Mouse (Mus musculus): ENCODE measurements around the gene Cabp1.

Cabp1 gene

DNA sequence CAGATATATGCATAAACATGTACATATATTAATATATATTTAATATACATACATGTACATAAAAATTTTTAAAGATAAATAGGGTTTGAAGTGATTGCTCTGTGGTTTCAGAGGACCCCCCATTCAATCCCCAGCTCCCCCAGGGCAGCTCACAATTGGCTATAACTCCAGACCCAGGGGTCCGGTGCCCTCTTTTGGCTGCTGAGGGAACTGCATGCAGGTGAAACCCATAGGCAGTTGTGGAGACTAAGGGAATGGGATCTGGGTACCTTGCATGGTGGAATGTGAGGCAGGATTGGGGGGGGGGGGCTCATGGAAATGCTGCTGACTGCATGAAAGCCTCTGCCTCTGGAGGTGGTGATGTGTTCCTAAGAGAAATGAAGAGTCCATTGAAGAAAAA, 16.2 kb upstream of the Cabp1 start:
- DNase-seq (ENCODE audit: low read depth in 2 of 2, low spot score in 2 of 2) = peak; percentile 37 to 58

DNA sequence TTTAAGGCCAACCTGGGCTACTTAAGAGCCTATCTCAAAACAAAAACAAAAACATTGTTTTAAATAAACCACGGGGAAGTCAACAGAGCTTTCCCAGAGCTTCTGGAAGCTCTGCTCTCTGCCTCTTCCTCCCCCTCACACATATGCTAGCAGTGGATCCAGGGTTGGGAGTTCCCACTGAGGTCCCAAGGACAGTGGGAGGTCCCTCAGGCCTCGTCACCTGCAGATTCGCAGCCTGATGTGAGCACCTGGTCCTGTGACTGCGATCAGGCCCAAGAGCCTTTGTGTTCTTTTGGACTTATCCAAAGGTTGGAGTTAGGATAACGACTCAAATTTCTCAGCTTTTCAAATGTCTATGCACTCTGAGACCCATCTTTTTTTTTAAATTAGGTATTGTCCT, 14.4 kb upstream of the Cabp1 start:
- no peak for DNase-seq (ENCODE audit: low read depth in 2 of 2, low spot score in 2 of 2)

DNA sequence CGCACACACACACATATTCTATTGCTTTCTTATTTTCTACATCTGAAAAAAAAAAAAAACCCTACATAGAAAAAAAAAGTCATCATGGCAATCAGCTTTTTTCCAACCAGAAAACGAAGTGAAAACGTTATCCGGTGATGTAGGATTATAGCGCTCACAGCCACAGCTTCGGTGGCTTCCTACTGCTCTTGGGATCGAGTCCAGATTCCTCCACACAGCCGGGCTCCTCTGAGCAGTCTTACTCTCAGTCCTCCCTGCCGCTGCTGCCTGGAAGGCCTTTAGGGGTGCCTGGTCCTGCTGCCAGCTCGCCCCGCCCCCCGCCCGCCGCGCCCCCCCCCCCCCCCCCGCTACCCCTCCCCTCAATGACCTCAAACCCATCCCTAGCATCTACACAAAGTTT, 13.7 kb upstream of the Cabp1 start:
- DNase-seq (ENCODE audit: low read depth in 2 of 2, low spot score in 2 of 2) = no peak

DNA sequence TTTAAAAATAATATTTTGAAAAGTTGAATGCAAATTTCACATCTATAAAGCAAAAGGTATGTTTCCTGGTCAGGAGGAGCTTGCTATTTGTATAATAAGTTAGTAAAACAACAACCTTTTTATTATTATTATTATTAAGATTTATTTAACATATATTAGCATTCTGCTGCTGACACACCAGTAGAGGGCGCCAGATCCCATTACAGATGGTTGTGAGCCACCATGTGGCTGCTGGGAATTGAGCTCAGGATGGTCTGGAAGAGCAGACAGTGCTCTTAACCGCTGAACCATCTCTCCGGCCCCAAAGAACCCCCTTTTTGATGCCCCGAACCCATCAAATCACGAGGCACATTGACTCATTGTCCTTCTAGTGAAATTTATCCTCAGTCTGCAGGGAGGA, 13.1 kb upstream of the Cabp1 start:
- no peak for DNase-seq (ENCODE audit: low read depth in 2 of 2, low spot score in 2 of 2)

DNA sequence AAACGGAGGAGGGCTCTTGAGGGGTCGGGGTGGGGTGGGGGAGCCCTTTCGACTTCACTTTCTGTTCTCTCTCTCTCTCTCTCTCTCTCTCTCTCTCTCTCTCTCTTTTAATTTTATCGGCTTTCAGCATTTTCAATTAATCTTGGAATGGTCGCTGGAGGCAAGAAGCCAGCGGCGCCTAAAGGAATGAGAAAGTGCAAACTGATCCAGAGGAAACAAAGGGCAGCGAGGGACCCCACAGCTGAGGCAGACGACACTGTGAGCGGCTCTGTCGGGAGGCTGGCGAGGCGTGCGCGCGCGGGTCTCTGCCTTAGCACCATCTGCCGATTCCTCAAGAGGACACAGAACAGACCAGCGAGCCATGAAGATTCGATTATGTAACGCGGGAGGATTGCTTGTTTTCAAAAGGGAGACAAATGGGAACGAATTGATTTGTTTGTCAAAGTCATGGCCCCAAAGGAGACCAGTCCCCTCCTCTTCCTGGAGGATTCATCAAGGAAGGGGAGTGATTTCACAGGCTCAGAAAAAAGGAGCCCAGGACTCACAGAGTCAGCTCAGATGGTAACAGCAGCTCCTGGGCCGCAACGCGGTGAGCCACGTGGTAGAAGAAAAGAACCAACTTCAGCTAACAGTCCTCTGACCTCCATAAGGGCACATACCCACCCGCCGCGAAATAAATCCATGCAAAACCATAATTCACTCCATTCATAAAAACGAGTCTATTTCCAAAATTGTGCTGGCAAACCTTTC, 10.6 kb upstream of the Cabp1 start:
- no peak for DNase-seq (ENCODE audit: low read depth in 2 of 2, low spot score in 2 of 2)

DNA sequence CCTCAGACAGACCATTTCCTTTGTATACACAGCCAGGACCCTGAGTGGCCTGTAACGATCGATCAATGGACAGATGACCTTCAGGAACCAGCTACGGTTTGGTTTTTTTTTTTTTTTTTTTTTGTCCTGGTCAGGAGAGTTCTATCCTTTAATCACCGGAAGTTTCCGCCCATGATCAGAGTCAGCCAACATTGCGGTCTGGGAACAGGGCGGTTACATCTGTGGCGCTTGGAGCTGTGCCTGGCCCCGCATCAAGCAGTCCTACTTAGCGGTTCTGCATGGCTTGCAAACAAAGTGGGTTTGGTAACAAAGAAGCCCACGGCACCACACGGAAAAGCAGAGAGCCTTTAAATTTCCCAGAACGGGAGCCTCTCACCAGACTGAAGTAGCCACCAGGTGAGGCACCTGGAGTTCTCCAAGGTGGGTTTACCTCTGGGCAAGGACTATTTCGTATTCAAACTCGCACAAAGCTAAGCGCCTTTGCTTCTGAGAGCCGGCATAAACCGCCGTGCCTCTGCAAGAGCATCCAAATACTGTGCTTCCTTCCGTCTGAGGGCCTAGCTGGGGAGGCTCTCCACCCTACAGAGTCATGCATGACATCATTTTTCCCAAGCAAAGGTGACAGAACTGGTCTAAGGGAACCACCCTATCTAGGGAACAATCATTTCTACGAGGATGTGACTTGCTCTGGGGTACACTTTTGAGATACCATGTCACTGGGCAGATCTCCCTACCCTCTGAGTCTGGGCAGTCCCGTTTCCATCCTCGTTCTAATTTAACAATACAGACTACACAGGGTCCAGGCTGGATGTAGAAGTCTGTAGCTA, 9.8 kb upstream of the Cabp1 start:
- DNase-seq (ENCODE audit: low read depth in 2 of 2, low spot score in 2 of 2) = no peak

DNA sequence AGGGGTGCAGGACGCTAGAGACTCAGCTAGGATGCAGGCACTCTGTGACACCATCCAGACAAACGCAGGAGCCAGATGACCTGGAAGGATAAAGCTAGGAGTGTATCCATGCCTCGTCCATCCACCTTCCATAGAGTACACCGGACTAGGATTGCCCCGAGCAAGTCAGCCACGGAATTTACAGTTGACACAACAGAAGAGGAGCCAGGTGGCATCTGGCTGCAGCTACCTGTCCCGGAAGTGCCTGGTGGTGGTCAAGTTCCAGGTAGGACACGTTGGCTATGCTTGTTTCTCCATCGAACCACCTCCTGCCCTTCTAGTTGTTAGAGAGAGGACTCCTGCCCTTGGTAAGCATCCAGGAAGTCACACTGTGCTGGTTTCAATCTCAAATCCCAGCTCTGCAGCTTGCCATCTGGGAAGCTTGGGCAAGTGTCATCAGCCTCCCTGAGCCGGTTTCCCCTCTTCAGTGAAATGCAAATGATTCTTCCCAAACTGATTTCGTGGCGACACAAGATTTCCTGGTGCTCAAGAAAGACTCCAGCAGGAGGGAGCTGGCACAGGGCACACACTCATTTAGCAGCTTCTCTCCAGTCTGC, 543 bp upstream of the Cabp1 start:
- no peak for DNase-seq (ENCODE audit: low read depth in 2 of 2, low spot score in 2 of 2)

DNA sequence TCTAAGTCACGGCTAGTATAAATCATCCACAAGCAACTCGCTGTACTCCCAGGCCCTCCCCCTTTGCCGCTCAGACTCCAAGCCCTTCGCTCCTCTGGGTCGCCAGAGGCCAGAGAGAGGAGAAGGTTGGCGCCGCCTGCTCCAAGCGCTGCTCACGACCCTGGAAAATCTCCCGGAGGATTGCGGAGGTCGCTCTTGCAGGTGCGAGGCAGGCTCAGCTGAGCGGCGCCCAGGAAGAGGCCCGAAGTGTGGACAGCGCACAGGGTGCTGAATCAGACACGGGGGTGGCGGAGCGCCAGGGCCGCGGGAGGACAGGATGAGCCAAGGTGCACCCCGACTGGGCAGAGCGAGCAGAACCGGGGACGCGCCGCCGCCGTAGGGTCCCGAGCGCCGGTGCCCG, 955 bp downstream of the Cabp1 start:
- peak; percentile 27 to 48 for DNase-seq (ENCODE audit: low read depth in 2 of 2, low spot score in 2 of 2)

DNA sequence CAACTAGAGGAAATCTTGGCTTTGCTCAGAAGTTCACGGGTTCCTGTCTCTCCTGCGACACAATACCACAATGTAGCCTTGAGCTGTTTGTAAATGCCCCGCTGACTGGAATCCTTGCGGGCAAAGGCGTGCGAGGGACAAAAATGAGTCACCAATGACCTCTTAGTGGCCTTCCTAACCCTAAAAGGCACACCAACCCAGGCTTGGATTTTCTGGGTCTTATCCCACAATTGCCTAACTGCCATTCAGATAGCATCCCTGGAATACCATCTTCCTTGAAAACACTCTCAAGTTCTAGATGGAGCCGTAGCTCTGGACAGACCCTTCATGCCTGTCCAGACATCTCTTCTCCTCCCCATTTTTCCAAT, 1.4 kb downstream of the Cabp1 start:
- DNase-seq (ENCODE audit: low read depth in 2 of 2, low spot score in 2 of 2) = no peak

DNA sequence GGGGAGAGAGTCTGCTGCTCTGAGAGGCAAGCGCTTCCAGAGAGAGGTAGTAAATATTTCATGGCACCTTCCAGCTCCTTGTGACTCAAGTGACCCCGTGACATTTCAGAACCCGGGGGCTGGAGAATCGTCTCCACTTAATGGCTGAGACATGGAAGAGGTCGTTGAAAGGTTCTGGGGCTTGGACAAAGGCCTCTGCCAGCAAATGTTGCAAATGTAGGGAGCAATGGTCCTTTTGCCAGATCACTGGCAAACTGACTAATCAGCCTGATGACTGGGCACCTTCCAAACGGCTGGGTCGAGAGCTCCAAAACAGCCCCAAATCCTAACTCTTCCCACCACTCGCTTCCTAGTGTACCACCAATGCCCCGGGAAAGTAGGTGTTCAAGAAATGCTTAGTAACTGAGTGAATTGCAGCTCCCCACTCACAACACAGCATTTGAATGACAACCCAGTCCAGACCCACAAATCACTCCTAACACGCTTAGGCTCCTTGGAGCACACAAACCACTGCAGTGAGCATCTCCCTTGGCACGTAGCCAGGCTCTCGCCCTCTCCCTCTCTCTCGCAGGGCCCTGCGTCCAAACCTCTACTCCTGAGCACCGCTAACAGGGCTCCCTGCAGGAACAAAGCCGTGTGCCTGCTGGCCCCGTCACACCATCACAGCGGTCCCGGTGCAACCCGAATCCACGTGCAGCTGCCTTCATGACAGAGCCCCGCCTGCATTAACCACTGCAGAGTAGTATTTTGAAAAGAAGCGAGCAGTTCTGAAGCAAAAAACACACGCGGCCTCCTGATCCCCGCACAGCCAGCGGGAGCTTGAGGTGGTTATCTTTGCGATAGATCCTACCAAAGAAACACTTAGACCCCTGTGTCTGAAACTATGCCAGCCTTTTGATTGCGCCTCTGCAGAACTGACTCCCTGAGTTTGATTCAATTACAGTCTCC, 2.0 kb downstream of the Cabp1 start:
- DNase-seq (ENCODE audit: low read depth in 2 of 2, low spot score in 2 of 2) = no peak

DNA sequence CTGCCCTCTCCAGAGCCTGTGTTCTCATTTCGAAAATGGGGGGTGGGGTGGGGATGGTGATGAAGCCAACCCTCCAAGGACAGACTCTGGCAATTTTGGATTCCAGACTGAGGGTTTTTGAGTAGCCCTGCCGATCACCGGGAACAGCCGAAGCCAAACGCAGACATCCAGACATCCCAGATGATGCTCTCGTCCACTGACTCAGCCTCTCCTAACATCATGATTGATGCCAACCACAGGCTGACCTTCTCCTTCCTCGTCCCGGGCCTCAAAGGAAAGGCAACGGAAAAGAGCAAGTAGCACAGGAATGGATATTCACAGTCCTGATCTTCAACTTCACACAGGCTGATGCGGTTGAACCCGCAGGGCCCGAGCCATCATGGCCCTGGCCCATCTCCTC, 4.1 kb downstream of the Cabp1 start:
- DNase-seq (ENCODE audit: low read depth in 2 of 2, low spot score in 2 of 2) = no peak

DNA sequence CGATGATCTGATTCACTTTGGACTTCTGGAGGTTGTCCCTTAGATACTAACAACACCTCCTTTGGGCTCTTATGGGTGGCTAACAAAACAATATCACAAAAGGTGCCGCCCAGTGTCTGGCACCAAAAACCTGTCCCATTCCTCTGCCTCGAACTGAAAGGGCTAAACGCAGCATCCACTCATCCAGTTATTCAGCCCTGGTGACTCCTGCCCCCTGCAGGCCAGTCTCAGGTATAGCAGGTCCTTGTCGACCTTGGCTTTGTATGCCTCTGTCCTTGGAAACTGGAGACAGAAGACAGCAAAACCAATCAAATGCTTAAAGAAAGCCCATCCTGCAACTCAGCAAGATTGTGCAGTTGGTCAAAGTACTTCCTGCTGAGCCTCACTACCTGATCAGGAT, 5.4 kb downstream of the Cabp1 start:
- DNase-seq (ENCODE audit: low read depth in 2 of 2, low spot score in 2 of 2) = peak; percentile 46 to 53

DNA sequence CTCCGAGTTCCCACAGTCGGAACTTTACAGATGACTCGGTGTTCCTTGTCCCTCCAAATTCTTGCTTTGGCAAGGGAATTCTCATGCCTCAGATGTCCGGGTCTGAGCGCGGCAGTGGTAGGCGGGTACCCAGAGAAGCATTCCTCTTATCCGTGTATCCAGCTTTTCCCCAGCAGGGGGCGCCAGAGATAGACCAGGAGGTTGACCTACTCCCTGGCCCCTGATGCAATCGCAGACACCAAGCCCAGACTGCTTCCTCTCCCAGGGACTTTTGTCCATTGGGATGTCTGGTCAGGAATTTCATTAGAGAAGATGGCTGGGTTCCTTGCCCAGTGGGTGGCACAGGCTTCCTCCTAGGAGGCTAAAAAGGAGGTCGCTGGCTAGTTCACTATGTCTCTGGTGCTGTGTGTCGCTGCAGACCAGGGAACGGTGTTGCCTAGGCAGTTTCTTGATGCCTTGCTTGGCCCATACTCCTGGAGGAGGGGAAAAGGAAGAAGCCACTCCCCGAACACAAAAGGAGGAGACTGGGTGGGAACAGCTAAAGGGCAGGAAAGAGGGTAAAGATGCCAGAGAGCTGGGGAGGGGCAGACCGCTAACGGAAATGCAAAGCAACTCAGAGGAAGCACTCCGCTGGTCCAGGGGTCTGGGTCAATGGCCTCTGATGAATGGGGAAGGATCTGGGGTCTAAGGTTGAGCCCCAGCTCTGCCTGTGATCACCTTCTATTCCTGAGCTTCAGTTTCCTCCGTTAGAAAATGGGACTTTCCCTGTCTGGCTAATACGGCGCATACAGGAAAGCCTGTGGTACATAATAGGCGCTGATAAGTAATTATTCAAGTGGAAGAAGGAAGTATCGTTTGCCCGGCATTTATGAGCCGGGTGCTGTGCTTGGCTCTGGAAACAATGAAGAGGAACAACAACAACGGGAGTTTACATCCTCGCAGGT, 6.7 kb downstream of the Cabp1 start:
- peak; percentile 84 to 85 for DNase-seq (ENCODE audit: low read depth in 2 of 2, low spot score in 2 of 2)

DNA sequence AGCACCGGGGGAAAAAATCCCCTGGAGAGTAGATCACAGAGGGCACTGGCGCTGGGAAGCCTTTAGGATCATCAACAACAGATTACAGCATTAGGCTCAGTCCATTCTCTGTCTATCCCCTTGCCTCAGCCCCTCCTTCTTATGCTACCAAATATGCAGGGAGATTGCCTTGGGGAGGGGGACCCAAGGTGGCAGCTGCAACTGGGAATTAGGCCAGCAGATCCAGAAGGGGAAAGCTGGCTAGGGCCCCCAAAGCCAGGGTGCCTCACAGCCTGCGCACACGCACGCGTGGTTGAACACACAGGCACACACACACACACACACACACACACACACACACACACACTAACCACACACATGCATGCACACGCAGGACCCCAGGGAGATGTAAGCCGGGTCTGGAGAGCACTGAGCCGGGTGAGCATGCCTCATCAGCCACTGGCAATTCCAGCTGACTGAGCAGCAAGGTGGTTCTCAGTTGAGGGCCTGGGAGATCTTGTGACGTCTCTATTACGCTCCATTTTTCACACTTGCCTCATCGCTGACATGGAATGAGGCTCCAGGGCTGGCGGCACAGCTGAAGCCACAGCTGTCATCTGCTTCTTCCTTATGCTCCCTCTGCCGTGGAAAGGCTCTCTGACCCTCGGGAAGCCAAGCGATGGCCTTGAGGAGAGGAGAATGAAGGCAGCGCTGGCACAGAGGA, 7.7 kb downstream of the Cabp1 start:
- DNase-seq (ENCODE audit: low read depth in 2 of 2, low spot score in 2 of 2) = no peak

DNA sequence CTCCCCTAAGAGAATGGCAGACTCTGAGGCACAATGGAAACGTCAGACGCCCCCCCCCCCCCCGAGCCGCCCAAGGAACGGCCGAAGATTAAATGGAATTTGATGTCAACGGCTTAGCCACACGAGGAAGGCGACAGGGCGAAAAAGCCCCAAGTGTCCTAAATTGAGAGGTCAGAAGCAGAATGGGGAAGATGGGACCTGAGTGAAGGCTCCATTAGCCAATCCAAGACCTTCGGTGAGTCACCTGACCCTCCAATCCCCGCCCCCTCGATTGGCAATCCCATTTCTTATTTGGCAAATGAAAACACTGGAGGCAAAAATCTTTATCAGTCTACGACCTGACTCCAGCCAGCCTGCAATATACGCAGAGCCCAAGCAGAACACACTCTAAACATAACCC, 9.5 kb downstream of the Cabp1 start:
- DNase-seq (ENCODE audit: low read depth in 2 of 2, low spot score in 2 of 2) = no peak

DNA sequence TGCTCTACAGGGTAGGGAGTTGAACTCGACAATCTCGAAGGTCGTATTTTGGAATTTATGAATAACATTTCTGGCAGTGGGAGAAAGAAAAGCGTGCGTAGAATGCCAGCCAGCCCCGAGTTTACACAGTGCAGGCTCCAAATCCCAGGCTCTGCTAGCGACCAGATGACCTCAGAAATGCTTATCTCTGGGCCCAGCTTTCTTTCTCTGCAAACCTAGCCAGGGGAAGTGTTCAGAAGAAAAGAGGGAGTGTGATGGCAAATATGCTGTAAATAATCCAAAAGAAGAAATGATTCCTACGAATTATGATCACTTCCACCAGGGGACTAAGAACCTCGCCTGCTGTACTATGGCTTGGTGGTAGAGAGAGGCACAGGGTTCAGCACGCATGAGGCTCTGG, 10.7 kb downstream of the Cabp1 start:
- DNase-seq (ENCODE audit: low read depth in 2 of 2, low spot score in 2 of 2) = no peak

DNA sequence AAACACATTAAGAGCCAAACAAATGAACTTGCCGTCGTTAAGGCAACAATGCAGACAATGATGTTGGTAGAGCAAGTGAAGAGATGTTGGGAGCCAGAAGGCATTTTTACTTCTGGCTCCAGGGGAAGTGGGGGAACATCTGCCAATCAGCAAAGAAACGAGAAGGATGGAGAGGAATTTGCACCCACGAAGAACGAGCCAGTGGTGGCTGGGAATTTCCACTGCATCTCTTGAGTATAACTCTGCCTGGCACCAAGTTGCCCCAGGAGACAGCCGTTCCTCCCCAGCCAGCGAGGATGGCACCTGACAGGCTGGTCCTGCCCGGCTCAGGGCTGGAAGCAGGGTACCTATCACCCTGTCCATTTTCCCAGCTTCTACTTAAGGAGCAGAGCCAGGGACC, 11.3 kb downstream of the Cabp1 start:
- DNase-seq (ENCODE audit: low read depth in 2 of 2, low spot score in 2 of 2) = no peak

DNA sequence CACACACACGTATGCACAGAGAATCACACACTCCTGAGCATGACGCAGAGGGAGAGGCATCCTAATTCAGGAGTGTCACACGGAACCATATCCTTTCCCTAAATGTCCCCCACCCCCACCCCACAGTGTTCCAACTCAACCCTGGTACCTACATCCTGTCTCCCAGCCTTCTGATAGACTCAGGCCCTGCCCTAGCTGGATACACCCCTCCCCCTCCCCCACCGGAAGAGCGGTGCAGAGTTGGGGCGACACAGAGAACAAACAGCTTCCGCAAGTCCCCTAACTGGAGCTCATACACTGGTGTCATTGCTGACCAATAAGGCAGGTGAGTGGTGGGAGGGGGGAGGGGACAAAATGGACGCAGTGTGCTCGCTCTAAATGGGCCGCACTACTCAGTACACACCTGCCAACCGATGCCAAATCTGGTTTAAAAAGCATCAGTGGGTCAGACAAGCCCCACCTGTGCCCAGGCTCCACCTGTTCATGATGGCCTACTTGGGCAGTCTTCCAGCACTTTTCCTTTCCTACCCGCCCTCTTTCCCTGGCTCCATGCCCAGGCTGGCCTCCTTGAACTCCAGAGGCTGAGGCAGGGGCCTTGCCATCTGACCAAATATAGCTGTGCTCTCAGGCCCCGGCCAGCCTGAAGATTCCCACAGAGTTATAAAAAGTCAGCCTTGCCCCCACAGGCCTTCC, 12.8 kb downstream of the Cabp1 start:
- DNase-seq (ENCODE audit: low read depth in 2 of 2, low spot score in 2 of 2) = no peak

DNA sequence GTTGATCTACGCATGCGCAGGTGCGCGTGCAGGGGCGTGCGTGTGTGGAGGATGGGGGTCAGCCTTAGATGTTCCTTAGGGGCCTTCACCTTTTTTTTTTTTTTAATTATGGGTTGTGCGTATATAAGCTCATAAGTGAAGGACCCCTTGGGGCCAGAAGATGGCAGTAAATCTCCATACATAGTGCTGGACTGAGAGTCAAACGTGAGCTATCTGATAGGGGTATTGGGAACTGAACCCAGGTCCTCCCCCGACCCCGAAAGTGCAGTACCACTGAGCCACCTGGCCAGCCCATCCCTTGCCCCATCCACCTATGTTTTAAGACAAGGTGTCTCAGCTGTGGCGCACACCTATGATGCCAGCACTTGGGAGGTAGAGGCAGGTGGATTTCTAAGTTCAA, 14.6 kb downstream of the Cabp1 start:
- DNase-seq (ENCODE audit: low read depth in 2 of 2, low spot score in 2 of 2) = no peak

Data from CD8-positive naive resting alpha-beta T cell, adult 2 months (primary cell).